Mouse (Mus musculus) retina, postnatal 7 days (tissue): ENCODE data around the gene Lgr4.

Experiments
- DNase-seq: peaks from one replicate; pipeline ENCODE4 v3.0.0-alpha.2; 2012; ENCODE audit warnings: low read depth, low spot score

Gene Lgr4

DNA sequence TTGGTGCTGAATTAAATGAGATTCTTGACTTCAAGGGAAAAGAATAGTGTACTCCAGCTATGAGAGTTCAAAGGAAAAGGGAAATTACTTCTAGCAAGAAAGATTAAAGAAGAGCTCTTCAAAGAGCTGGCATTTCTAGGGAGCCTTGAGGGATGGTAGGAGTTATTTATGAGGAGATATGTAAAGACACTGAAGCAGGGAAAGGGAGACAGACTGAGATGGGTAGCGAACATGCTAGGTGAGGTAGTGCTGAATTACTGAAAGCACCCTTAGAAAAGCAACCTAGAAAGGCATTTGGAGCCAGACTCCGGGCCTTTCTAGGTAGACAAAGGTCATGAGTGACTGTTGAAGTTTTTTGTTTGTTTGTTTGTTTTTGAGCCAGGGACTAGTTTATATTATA, 58.7 kb downstream of the Lgr4 start:
- DNase-seq: no peak

DNA sequence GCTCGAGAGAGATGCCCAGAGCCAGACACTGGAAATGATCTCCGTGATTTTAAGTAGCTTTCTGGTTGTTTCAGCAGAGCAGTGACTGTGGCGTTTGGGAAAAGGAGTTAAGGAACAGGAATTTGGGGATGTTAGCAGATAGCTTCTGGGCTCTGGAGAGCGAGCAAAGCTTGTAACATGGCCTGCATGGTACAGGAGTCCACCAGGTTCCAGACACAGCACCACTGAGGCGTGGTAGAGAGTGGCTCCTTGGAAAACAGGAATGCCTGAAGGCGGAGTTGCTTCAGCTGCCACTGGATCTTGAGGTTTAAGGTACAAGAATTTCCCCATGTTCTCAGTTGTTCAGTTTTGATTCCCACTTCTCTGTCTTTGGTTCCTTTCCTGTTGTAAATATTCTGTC, 59.9 kb downstream of the Lgr4 start:
- DNase-seq: no peak

DNA sequence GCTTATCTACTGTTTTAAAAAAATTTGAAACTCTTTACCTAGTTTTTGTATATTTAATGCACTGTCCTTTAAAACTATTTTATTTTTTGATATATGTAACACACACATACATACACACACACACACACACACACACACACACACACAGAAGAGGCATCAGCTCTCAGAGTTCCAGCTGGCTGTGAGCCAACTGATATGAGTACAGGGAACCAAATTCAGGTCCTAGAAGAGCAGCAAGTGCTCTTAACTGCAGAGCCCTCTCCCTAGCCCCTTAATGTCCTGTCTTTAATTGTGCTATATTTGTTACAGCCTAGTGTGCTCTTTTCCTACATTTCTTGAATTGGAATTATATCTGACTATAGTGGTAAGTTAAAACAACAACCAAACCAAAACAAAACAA, 61.8 kb downstream of the Lgr4 start:
- no peak for DNase-seq

DNA sequence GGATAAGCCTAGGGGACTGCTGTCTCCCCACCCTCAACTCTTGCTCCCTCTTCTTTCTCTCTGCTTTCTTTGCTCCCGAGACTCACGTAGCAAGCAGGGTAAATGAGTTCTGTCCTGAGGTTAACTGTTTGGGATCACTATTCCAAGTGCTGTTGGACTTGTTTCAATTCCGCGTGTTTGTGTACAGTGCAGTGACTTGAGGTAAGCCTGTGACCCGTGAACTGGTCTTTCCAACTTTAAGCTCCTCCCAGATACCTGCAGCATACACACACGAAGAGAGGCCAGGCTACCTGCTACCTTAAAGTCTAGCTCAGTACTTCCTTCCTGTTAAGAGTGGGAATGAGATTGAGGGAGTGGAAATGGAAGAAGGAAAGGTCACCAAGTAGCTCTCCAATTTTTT, 66.0 kb downstream of the Lgr4 start:
- DNase-seq: no peak

DNA sequence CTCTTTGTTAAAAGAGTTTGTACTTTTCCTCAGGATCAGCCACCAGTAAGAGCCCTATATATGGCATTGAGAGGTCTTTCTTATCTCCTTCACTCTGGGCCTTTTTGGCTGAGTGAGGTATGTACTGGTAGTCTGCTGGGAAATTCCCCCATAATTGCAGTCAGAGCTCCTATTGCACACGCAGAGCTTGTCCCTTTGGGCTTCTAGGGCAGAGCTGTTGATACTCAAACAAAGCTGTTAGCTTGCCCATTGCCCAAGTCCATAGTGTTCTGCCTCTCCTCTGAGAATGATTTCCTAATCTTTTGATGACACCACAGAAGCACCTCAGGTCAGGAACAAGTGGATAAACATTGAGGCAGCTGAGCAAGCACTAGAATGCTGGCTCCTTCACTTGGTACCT, 67.5 kb downstream of the Lgr4 start:
- no peak for DNase-seq

DNA sequence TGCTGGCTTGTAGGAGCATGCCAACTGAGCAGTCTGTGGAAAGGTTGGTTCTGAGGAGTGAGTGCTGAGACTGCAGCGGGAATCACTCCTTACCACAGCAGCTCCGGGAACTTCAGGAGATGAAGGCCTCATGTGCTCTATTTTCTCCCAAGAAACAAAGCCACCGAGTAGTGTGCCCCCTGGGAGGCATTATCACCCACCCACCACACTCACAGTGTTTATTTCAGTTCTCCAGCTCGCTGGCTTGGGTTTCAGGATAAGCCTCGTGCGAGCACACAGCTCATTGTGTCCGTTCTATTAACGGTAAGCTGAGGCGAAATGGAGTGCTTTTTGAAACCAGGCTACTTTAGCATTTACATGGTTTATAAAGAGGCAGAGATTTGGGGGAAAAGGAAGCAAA, 68.1 kb downstream of the Lgr4 start:
- no peak for DNase-seq

DNA sequence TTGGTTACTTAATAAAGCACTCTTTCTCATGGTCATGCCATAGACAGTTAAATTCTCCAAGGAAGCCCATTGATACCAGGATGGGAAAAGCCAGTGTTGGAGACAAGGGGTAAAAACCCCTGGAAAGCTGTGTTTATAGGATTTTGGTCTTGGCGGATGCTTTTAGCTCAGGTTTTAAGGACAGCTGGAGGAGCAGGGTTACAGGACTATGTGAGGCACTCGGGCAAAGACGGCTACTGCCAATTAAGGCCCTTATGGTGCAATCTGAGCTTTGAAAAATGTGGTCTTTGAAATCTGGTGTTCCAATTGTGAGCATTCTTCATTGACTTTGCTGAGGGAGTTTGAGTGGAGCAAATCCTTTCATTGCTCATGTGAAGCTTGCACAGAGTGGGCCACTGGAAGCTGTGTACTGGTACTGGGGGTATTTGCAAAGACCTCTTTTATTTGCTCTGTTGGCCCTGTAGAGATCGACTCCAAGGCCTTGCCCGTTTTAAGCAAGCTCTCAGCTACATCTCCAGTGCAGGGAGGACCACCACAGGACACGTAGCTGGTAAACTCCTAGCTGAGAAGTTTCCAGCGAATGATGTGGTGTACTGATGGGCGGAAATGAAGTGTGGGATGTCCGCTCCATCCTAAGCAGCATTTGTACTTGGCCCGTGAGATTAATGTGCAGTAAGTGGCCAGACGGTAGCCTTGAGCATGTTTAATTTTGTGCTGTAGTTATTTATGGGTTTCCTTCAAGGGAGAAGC, 68.8 kb downstream of the Lgr4 start:
- no peak for DNase-seq

DNA sequence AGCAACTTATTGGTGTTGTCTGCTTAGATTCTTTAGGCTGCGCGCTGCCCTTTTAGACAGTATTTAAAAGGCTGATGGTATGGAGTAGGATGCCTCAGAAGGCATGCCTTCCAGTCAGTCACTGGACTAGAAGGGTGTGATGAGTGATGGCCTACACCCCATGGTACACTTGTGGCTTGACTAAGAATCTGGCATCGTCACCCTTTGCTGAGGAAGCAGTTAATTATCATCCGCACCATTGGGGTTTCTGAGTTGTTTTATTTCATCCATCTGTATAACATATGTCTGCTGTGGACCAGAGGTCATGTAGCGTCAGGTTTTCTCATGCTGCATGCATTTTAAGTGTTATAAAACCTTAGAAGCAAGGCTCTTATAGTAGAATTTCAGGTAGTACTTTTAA, 70.5 kb downstream of the Lgr4 start:
- no peak for DNase-seq

DNA sequence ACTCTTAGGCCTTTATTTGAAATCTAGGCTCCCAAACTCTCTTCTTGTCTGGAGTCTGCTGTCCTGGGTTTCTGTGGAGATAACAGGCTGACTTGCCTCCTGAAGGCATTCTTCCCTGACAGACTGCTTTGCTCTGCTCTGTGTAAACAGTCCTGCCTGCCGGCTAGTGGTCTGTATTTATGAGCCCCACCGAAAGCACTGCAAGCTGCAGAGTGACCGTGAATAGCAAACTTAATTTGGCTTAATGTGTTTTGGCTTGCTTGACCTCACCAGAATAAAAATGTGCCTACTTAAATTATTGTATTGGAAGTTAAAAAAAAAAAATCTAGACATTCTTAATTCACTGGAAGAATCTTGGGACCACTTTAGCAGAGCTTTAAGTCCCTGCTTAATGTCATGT, 71.7 kb downstream of the Lgr4 start:
- DNase-seq: no peak

DNA sequence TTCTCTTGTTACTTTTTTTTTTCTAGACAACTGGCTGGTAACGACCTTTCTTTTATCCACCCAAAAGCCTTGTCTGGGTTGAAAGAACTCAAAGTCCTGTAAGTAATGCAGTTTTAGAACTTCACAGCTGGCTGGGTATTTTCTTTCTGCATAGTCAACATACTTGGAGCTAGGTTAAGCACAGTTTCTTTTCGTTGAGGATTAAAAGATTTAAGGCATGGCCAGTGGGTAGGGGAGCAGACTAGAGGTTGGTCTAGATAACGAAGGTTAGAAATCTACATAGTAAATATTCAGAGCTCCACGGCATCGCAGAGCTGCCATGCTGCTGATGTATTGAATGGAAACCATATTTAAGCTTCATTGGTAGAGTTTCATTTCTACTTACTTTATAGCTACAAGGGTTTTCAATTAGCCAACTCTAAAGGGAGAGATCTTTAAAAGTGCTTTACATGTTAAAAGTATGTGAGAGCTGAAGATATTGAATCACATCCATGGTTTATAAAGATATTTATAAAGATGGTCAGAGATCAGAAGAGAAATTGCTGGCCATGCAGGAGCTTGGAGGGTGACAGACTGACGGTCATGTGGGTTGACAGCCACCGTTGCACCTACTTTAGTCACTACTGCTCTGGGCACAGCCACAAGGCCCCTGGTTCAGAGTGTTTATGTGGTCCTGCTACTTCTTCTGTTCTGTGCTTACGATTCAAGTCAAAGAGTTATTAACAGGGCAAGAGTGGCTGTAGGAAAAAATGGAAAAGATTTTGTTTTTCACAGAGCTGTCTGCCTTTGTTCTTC, 72.4 kb downstream of the Lgr4 start:
- DNase-seq: no peak

DNA sequence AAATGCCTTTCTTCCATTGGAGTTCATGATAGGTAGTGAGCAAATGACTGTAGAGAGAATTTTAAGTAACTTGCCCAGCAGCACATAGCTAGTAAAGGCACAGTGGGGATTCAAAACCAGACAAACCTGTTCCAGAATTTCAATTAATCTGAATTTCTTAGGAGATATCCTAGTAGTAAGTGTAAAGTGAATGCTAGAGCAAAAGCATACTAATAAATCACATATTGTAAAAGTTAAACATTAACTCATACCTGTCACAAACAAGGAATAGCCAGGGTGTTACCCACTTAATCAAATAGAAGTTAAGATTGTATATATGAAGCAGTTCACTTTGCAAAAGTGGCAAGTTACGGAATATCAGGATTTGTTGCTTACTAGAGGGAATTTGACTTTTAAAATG, 74.3 kb downstream of the Lgr4 start:
- no peak for DNase-seq

DNA sequence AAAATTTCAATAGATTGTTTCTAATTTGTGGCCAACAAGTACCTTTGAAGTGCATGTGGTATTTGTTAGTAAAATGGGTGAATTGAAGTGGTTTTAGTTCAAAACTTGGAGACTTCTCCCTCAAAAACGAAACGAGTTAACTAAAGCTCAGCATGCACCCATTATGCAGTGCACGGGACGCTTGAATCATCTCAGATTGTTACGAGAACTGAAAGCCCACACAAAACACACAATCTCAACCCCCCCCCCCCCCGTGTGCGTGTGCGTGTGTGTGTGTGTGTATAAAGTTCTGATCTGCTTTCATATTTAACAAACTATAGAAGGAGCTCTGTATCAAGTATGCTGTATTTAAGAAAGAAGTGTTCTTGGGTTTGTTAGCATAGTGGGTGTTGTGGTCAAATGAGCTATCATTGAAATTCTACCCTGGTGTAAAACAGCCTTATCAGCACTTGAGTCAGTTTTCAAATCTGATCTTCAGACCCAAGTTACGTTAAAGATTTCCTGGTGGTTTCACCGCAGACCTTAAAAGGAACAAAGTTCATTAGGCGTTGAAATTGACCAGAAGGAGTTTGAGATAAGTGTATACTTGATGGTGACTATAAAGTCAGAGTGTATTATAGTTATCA, 75.1 kb downstream of the Lgr4 start:
- no peak for DNase-seq

DNA sequence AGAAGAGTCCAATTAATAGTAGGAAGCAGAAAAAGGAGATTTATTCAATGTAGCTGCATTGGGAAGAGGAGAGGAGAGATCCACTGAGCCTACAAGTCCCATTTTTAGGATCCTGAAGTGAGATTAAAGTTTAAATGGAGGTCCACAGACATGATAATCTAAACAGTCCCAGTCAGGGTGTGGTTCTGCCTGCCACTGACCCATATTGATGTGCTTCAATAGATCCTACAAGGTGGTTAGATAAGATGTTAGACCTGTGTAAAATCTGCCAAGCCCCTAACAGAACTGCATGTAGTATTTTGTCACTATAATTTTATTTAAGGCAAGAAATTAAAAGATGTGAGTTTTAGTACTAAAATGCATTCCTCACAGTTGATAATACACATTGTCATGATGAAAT, 76.0 kb downstream of the Lgr4 start:
- DNase-seq: no peak

DNA sequence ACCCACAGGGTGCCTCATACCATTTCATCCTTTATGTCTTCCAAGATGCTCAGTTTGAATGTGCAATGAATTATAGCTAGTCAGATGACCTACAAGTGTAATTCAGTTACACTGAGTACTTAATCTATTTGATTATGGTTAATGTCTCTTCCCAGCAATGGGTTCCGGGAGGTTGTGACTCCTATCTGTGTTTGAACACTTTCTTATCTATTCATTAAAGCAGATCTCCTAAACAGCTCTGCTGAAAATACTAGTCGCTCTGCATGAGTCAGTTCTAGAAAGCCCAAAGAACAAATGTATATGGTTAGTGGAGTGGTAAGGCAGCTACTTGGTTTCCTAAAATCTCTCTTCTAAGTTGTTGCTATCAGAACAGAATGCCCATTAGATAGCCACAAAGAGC, 77.6 kb downstream of the Lgr4 start:
- DNase-seq: no peak

DNA sequence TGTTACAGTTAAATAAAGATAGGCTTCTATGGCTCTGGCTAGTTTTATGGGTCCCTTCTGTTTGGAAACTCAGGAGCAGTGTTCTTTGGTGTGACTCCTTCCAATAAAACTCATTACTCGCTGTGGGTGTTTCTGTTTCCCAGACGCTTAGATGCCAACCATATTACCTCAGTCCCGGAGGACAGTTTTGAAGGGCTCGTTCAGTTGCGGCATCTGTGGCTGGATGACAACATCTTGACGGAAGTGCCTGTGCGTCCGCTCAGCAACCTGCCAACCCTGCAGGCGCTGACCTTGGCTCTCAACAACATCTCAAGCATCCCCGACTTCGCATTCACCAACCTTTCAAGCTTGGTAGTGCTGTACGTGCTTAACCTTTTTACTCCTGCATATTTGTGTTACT, 79.0 kb downstream of the Lgr4 start:
- DNase-seq: no peak

DNA sequence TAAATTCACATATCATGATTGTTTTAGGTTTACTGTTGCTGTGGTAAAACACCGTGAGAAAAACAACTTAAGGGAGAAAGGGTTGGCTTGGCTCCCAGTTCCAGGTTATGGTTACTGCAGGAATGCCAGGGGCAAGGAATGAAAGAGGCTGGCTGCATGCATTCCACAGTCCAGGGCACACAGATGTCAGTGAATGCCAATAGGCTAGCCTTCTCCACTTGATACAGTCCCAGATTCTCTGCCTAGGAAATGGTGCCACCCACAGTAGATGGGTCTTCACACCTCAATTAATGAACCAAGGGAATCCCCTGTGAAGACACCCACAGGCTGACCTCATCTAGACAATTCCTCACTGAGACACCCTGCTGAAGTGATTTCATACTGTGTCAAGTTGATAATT, 87.2 kb downstream of the Lgr4 start:
- DNase-seq: no peak

DNA sequence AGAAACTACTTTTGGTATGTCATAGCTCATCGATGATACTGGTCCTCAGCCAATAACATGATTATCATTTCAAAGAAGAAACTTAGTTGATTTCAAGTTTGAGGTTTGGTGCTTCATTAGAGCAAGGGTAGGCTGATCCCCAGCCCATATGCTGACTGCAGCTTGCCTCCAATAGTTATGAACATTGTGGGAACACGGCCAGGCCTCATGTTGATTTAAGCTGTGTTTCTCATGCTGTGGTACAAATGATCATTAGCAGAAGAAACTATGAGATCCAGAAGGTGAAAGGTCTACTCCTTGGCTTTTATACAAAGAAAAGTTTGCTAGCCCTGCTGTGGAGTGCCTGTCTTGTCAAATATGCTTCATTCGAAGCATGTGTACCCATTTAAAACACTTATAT, 87.7 kb downstream of the Lgr4 start:
- DNase-seq: no peak

DNA sequence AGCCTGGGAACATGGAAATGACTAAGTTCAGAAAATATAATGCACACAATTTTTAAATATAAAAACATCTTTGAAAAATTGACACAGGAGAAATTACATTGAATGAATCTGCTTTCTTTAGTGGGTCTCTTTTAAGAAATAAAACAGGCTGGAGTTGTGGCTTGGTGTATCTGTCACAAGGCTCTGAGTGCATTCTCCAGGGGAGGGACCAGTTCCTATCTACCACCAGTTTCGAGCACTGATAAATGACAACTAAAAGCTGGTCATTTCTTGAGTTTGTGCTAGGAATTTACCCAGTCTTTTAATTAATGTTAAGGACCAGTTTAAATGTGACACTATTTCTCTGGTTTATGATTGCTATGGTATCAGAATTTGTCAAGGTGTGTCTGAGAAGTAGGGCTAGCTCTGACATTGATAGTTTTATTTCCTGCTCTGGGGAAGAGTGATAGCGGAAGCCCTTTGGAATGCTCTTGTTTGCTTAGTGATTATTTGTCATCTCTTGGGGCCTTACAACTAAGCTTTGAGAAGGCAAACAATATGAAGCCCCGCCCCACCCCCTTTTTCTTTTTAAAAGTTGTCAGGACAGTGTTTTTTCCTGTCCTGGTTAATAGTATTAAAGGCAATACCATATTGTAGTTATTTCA, 88.3 kb downstream of the Lgr4 start:
- DNase-seq: no peak

DNA sequence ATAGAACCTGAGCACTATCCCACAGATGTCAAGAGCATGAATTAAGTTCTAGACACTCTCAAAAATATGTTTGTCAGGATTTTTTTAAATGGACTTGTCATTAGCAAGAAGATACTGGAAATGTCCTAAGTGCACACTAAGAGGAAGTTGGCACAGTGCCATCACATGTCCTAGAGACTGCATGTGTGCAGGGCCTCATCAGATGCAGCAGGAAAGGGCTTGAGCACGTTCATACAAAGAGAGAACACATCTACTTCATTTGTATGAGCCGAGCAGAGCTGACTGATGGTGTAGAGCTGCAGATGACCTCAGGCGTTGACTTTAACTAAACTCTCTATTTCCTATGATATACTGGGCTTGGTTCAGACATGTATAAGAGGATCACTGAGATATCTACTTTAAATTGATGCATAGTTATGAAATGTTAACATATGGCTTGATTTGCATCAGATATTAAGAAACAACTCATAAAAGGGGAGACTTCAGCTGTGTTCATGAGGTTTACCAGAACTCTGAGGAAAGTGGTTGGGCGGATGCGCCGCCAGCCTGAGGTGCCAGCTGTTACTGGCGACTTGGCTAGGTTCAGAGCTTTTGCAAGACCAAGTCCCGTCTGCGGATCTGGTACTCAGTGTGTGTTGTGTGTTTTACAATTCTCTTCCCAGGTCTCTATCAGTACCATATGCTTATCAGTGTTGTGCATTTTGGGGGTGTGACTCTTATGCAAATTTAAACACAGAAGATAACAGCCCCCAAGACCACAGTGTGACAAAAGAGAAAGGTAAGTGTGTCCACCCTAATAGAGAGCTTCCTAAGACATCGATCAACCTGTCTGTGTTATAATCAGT, 90.2 kb downstream of the Lgr4 start:
- DNase-seq: no peak

DNA sequence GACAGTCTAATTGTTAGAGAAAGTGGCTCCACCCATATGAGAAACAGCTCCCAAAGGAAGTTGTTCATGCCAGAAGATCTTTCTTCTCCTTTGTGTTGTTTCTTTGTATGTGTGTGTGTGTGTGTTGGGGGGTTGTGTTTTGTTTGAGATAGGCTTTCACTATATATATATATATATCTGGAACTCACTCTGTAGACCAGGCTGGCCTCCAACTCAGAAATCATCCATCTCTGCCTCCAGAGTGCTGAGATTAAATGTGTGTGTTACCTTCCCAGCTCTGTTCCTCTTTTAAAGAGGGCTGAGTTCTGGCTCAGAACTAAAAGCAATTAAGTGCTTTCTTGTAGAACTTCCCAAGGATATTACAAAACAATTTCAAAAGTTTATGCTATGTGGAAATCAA, 92.0 kb downstream of the Lgr4 start:
- DNase-seq: no peak

DNA sequence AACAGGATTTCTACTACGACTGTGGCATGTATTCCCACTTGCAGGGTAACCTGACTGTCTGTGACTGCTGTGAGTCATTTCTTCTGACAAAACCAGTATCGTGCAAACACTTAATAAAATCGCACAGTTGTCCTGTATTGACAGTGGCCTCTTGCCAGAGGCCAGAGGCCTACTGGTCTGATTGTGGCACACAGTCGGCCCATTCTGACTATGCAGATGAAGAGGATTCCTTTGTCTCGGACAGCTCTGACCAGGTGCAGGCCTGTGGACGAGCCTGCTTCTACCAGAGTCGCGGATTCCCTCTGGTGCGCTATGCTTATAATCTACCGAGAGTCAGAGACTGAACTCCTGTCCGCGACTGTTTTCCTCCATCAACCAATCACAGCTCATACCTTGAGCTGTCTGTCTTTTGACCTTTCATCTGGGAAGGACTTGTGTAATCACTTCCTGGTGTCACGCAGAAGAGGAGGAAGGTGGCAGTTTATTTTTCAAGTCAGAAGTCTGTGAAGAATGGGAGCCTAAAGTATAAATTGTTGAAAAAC, 94.8 kb downstream of the Lgr4 start:
- DNase-seq: no peak
